Mouse (Mus musculus): ENCODE measurements around the gene Pxn. TPM values are rescaled to one million over a fixed set of nuclear protein-coding genes. Genes with fewer than 3 reads are reported as not detected.
"Not testable (repeated sequence)": the region's sequence is repeated elsewhere in the genome, so short reads cannot be mapped to it uniquely, and the experiment has no call there.

Pxn gene
- total RNA-seq, 2 experiments from 2014 or later: 31.8 to 36.1 TPM

DNA sequence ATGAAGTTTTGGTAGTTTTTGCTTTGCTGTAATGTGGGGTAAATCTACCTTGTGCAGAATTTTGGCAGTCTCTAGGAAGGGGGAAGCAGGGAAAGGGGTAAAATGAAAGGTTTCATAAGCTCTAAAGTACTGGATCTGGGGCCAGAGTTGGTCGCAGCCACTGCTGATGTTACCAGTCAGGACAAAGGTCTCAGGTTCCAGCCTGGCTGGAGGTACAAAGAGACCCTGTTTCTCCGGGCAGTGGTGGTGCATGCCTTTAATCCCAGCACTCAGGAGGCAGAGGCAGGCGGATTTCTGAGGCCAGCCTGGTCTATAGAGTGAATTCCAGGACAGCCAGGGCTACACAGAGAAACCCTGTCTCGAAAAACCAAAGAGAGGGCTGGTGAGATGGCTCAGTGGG is 859 bp upstream of the Pxn start:
- ATAC-seq (replicated peaks; ENCODE audit: low FRiP score, low TSS enrichment, poor library complexity, severe bottlenecking): not testable (repeated sequence)

DNA sequence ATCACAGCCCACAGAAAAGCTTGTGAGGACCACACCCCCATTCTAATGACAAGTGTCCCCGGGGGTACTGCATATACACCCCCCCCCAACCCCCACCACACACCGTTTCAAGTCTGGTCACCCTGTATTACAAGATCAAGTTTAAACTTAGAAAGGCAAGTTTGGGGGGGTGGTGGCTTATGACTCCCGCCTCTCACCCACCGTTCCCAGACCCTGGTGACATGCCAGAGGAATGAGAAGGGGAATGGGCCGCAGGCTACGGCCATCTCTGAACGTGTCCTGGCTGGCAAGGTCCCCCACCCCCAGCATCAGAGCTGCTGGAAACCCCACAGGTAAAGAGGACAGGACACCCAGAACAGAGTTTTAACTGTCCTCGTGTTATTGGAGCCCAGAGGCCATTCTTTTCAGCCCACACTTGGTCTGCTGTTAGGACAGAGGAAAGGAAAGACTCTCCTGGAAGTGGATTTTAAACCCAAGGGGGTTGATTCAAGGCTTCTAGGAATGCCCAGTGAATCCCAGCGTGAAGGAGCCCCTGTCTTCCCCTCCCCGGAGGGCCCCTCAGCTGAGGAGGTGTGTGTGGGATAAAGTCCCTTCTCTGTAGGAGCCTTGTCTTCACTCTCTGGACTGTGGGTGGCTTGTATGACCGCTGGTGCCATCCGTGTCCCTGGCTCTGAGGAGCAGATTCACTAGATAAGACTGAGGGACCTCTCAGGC is 948 bp downstream of the Pxn start:
- no peak for ATAC-seq (replicated peaks; ENCODE audit: low FRiP score, low TSS enrichment, poor library complexity, severe bottlenecking)

DNA sequence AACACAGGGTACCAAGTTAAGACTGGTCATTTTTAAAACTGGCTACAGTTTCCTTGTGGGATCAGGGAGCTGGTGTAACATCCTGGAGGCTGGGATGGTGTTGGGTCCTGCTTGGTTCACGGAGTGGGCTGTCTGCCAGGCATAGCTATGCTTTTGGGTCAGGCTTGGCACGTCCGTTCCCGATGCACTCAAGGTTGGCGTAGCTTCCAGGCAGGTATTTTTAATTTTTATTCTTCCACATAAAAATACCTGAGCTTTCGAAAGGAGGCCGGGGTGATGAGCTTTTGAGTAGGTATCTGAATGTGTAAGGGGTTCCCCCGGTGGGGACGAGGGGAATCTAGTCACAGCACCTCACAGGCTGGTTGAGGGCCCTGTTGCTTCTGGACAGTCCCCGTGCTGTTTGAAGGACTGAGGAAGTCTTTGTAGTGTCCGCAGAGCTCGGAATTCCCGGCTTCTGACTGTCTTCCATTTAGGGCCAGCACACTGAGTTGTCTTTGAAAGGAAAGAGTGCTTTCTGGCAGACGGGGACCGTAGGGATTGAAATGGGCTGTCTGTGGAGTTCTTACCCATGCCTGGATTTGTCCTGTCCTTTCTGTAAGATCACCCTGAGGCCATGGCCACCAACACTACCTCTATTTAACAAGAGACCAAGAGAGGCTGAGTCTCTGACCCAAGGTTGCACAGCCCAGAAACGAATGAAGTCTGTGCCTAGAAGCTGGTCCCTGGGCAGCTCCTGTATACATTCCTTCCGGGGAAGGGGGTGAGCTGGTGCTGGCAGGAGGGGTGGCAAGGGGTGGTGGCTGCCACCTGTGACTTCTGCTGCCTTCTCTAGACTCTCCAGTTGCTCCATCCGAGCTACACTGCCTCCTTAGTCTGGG is 1.7 kb downstream of the Pxn start:
- ATAC-seq (replicated peaks; ENCODE audit: low FRiP score, low TSS enrichment, poor library complexity, severe bottlenecking): no peak

DNA sequence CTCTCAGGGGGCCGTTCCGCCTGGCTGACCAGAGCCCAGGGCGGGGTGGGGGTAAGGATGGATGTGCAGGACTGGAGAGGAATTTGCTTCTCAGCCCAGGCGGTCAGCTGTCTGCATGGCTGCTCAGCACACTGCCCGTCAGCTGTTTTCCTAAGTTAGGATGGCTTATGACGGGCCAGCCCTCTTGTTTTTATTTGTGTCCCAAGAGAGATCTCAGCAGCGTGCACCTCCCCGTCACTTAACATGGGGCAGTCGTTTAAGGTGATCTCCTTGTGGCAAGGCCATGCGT is 2.3 kb downstream of the Pxn start:
- ATAC-seq (replicated peaks; ENCODE audit: low FRiP score, low TSS enrichment, poor library complexity, severe bottlenecking): no peak

DNA sequence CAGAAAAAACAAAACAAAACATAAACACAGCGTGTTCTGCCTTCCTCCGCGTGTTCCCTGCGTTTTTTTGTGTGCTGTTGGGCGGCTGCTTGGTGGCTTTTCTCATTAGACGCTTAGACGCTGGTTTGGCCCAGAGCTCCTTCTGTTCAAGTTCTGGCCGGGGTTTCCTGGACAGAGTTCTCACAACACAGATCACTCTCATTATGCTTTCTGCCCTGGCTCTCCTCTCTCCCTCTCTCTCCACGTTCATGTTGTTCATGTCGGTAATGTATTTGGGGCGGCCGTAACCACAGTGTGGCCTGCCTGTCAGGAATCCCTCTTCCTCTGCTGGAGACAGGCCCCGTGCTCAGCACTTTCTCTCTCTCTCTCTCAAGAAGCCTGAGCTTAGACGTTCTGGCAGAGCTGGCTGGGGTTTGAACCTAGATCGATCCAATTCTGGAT is 2.9 kb downstream of the Pxn start:
- ATAC-seq (replicated peaks; ENCODE audit: low FRiP score, low TSS enrichment, poor library complexity, severe bottlenecking): no peak

DNA sequence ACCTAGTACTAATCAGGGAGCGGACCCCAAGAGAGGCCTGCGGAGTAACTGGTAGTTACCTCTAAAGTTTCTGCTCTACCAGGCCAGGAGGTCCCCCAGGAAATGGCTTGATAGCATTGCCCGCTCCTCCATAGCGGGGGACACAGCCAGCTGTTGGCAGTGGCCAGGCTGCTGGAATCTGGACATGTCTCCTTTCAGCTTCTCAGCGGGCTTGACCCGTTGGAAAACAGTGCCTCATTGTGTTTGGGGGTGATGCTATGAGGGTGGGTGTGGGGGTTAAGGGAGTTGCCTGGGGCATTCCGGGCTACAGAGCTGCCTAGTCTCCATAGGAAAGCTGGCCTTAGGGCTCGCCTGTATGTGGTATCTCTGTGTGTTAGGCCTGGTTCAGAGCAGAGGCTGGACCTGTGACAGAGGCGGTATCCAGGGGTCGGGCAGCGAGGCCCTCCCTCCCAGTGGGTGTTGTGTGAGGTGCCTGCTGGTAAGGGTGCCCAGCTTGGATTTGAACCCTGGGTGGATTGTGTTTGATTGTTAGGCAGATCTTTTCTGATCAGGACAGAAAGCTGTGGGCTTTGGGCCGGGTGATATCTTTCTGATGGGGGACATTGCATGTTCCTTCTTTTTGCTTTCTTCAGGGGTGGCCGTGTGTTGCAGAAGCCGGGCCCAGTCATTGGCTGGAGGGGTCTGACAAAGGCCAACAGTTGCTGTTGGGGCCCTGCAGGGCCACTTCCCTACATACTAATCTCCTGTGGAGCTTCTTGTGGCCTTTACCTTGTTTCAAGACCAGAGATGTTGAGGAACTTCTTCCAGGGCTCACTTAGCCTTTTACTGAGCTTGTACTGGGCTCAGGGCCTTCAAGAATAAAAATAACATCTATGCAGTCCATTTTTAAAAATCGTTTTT is 3.6 kb downstream of the Pxn start:
- no peak for ATAC-seq (replicated peaks; ENCODE audit: low FRiP score, low TSS enrichment, poor library complexity, severe bottlenecking)

DNA sequence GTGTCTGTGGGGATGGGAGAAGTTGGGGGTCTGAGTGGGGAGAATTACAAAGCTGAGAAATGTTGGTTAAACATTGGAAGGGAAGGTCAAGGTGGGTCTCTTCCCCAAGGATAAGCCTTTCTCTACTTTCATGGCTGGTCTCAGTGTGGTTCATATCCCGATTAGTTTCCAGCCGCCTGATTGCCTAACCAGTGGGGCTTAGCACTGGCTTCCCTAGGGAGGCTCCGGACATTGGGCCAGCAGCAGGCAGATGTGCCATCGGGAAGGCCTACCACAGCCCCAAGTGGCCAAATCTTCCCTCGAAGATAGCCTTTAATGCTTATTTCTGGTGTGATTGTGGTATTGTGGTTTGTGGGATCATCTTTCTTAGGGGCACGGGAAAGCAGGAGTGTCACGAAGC is 5.9 kb downstream of the Pxn start:
- ATAC-seq (replicated peaks; ENCODE audit: low FRiP score, low TSS enrichment, poor library complexity, severe bottlenecking): no peak

DNA sequence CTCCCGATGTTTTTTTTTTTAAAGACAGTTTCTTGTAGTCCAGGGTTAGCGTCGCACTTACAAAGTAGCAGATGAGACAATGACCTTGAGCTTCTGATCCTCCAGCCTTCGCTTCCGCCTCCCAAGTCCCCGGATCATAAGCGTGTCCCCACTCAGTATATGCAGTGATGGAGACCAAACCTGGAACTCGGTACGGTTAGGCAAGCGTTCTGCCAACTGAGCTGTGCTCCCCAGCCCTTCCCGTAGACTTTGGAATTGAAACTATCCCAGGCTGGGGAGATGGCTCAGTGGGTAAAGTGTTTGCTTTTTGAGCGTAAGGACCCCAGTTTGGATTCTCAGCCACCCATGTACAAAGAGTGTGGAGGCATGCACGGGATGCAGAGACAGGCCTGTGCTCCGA is 6.8 kb downstream of the Pxn start:
- no peak for ATAC-seq (replicated peaks; ENCODE audit: low FRiP score, low TSS enrichment, poor library complexity, severe bottlenecking)

DNA sequence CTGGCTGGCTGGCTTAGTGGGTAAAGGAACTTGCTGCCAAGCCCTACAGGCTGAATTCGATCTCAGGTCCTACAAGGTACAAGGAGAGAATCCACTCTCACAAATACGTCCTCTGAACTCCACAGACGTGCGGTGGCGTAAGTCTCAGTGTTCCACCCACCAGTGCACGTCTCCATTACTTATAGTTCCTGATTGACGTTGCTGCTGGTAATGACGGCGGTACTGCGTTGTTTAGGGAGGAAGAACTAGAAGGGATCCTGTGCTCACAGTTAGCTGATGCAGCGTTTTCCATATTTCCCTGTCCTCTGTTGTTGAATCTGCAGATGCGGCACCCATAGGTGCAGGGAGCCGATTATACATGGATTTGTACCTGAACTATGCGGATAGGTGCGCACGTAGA is 7.2 kb downstream of the Pxn start:
- ATAC-seq (replicated peaks; ENCODE audit: low FRiP score, low TSS enrichment, poor library complexity, severe bottlenecking): no peak

DNA sequence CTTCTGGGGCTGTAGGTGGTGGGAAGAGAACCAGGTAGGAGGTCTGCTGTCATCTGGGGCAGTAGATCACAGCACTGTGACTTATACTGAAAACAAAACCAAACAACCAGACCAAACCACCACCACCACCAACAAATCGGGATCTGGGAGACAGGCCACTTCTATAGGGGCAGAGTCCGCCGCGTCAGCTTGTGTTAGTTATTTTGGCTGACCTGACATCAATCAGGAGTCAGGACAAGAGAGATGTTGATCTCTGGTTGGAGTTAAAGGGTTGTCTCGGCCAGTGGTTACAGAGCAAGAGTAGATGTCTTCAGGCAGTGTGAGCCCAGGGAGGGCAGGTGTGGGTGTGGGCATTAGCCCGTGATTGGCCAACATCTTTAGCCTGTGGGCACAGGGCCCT is 7.9 kb downstream of the Pxn start:
- no peak for ATAC-seq (replicated peaks; ENCODE audit: low FRiP score, low TSS enrichment, poor library complexity, severe bottlenecking)

DNA sequence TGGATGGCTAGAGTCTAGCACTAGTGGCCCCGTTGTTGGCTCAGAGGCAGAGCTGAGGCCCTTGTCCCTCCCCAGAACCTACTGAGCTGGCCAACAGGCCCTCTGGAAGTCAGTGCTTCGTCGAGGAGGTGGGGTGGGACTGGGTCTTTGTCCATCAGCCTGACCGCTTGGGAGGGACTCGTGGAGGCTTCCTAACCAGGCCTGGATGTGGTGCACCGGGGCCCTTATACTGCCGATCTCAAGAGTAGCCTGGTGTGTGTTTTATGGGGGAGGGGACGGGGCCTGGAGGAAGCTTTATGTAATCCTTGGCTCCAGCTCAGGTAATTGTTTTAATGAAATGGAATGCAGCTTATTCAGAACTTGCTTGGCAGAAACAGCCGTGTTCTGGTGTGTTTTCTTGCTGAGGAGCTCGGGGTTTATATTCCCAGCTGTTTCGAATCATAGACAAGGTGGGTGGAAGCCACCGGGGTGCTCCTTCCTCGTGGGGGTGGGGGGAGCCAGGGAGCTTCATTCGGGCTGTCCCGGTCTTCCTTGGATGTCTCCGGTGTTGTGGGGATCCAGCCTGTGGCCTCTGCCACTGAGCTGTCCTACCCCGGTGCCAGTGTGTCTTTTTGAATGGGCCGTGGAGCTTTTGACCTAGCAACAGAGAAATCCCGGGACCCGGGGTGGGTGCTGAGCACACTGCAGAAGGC is 8.6 kb downstream of the Pxn start:
- ATAC-seq (replicated peaks; ENCODE audit: low FRiP score, low TSS enrichment, poor library complexity, severe bottlenecking): no peak

DNA sequence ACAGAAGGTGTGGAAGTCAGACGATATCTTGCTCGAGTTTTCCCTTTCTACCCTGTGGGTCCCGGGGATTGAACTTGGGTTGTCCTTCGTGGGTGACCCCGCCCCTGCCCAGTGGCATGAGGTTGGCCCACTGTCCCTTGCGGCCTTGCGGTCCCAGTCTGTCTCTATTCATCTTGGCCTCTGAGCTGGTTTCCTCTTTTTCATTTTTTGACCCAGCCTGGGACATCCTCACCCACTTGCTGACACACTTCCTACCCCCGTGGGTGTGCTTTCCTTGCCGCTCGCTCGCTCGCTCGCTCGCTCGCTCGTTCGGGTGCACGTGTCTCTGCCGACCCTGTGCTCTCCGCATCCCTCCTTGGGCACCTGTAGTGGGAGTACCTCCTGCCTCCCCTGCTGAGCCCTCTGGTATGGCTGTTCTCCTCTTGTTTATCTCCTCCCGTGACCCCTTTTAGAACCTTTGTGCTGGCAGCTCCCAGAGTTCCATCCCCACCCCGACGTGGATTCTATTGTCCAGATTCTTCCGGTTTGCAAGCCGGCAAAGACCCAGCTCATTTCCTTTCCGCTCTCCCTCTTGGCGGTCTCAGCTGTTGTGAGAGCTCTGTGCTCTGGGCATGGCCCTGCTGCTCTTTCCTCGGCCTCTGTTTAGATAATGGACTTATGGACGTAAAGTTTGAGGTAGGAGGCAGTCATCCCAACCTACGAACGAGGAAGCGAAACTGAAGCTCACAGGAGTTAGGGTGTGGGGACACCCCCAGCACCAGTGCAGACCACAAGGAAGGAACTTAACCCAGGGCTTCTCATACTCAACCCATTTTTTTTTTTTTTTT is 9.8 kb downstream of the Pxn start:
- ATAC-seq (replicated peaks; ENCODE audit: low FRiP score, low TSS enrichment, poor library complexity, severe bottlenecking): peak; percentile 33

DNA sequence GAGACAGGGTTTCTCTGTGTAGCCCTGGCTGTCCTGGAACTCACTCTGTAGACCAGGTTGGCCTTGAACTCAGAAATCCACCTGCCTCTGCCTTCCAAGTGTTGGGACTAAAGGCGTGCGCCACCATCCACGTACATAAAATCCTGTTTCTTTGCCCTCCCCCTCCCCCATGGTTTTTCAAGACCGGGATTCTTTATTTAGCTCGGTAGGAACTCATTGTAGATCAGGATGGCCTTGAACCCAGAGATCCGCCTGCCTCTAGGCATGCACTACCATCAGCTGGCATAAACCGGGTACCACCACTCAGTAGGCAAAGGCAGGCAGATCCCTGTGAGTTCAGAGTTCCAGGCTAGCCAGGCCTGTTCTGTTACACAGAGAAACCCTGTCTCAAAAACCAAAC is 10.4 kb downstream of the Pxn start:
- ATAC-seq (replicated peaks; ENCODE audit: low FRiP score, low TSS enrichment, poor library complexity, severe bottlenecking): no peak

DNA sequence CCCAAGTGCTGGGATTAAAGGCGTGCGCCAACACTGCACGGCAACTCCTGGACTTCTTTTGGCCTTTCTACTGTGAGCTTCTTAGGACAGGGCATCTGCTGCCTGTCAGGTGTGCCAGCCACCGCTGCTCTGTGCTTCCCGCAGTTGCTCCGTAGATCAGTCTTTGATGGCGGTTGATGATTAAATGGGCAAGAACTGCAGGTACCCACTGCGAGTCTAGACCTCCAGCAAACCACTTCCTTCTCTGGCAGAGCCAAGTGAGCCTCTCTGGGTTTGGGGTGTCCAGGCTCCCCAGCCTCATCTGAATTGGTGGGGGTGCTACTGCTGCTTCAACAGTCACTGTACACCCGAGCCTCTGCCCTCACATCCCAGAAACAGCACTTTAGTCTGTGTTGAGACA is 11.0 kb downstream of the Pxn start:
- ATAC-seq (replicated peaks; ENCODE audit: low FRiP score, low TSS enrichment, poor library complexity, severe bottlenecking): no peak

DNA sequence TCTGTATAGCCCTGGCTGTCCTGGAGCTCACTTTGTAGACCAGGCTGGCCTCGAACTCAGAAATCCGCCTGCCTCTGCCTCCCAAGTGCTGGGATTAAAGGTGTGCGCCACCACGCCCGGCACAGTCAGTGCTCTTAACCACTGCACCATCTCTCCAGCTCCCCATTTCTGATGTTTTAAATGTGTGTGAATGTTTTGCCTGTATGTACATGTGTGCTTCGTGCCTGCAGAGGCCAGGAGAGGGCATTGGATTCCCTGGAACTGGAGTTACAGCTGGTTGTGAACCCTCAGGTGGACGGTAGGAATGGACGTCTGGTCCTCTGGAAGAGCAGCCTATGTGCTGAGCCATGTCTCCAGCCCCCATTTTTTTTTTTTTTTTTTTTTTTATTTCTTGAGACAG is 11.7 kb downstream of the Pxn start:
- not testable (repeated sequence) for ATAC-seq (replicated peaks; ENCODE audit: low FRiP score, low TSS enrichment, poor library complexity, severe bottlenecking)

DNA sequence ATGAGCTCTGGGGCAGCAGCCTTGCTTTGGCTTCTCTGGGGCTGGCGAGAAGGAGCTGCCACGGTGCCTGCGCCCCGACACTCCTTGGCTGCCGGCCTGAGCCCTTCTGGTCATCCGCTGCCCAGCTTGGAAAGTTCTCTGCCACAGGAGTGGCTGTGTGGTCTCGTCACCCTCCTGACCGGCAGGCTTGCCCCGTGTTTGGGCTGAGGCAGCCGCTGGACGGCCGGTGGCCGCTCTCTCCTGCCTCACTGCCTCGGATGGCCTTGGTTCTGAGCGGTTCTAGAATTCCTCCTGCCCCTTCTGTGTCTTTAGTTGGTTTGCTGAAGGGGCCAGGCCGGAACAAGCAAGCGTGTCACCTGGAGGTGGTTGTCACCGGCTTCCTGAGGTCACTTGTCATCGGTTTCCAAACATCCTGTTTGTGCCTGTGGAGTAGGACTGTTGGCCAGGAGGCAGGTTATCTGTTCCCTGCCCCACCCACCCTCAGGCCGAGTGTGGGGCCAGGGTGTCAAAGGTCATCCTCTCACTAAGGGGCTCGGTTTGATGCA is 13.9 kb downstream of the Pxn start:
- ATAC-seq (replicated peaks; ENCODE audit: low FRiP score, low TSS enrichment, poor library complexity, severe bottlenecking): no peak

DNA sequence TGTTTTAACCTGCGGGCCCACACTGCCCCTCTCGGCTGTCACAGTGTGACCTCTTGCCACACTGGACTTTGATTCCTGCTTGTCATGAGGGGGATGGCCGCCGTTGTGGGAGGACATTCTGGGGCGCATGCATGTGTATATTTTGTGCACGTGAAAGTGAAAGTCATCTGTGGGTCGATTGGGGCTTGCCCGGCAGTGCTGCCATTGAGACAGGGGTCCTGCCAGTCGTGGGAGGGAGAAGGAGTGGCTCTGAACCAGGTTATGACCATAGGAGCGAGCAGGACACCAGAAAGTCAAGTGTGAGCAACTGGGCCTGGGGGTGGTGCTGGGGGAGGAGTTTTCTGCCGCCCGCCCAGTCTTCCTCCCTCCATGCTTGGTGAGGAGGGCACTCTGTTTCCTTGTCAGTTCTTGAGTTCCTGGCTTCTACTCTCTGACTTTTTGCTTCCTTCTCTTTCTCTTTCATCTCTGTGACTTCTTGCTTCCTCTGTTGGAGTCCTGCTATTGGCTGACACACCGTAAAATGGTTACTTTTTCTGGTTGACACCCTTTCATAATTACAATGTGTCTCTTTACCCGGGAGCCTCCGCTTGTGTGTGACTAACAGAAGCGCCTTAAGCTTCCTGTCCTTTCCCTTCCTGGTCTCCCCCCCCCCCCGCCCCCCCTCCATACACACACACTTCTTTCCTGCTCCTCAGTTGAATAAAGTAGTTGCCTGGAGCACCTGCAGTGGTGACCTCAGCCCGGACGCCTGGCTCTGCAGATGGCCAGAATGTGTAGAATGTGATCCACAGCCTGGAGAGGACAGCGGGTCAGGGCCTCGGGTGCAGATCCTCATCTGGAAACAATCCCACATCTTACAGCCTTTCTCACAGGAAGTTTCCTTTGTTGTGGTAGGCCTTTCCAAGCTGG is 15.3 kb downstream of the Pxn start:
- peak; percentile 70 for ATAC-seq (replicated peaks; ENCODE audit: low FRiP score, low TSS enrichment, poor library complexity, severe bottlenecking)

DNA sequence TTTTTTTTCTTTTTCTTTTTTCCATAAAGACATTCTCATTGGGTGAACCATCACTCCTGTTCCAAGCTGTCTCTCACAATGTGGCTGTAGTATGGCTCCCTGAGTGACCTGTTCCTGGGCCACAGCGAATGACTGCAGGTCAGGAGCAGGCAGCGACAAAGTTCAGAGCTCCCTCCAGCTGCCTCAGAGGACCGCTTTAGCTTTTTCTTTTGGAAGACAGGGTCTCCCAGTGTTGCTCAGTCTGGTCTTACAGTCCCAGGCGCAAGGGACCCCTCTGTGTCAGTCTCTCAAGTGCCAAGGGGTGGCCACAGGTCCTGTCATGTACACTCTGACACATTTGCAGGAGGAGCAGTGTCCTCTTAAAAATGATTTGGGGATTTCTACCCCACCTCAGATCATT is 16.1 kb downstream of the Pxn start:
- no peak for ATAC-seq (replicated peaks; ENCODE audit: low FRiP score, low TSS enrichment, poor library complexity, severe bottlenecking)
